Mouse (Mus musculus) heart, postnatal 25 days (tissue): ENCODE measurements at regions not wholly inside any gene's neighbourhood (a gene's known extent, or its start where the extent isn't known, plus 50 kb on each side); places are given as distances from the start of the nearest gene placed in this dataset.

Experiments used
- DNase-seq: peaks from one replicate; pipeline ENCODE4 v3.0.0; 2022; ENCODE audit warnings: low spot score
- intact Hi-C: fragments of 180-260 bp; cut with DNase I; formaldehyde crosslinking; loops from one replicate; pipeline ENCODE4 v1.15.1; 2025

- intact Hi-C loops = no loop called here
- DNase-seq = no peak
These were observed 283.8 kb upstream of the Dph6 start for GRCm38 (mm10) chr2:114938416-114939147.

GRCm38 (mm10) chr2:114966111-114966510 is 311.3 kb upstream of the Dph6 start:
- DNase-seq = no peak
- intact Hi-C loops = no loop called here

GRCm38 (mm10) chr2:114968651-114969050 is 313.9 kb upstream of the Dph6 start:
- intact Hi-C loops = no loop called here
- DNase-seq = no peak

- no peak for DNase-seq
- intact Hi-C loops = no loop called here
These were observed 338.7 kb upstream of the Dph6 start for GRCm38 (mm10) chr2:114993419-114993818.

GRCm38 (mm10) chr2:114993882-114994281 is 339.1 kb upstream of the Dph6 start:
- no peak for DNase-seq
- intact Hi-C loops = no loop called here

- no peak for DNase-seq
- intact Hi-C loops = no loop called here
These were observed 340.1 kb upstream of the Dph6 start for GRCm38 (mm10) chr2:114994691-114995347.

- intact Hi-C loops = no loop called here
- no peak for DNase-seq
These were observed 359.2 kb upstream of the Dph6 start for GRCm38 (mm10) chr2:115013916-115014315.

GRCm38 (mm10) chr2:115026777-115027176 is 372.0 kb upstream of the Dph6 start:
- intact Hi-C loops = no loop called here
- no peak for DNase-seq

GRCm38 (mm10) chr2:115031134-115031533 is 376.4 kb upstream of the Dph6 start:
- DNase-seq = no peak
- intact Hi-C loops = no loop called here

- intact Hi-C loops = no loop called here
These were observed 381.4 kb upstream of the Dph6 start for GRCm38 (mm10) chr2:115036205-115036604.

GRCm38 (mm10) chr2:115042299-115042785 is 387.6 kb upstream of the Dph6 start:
- DNase-seq = no peak
- intact Hi-C loops = no loop called here

More at GRCm38 (mm10) chr2:115036205-115036604, 381.4 kb upstream of the Dph6 start:
- DNase-seq = no peak

GRCm38 (mm10) chr2:115056327-115057070 is 401.7 kb upstream of the Dph6 start:
- intact Hi-C loops = no loop called here
- no peak for DNase-seq

GRCm38 (mm10) chr2:115057200-115057599 is 402.4 kb upstream of the Dph6 start:
- intact Hi-C loops = no loop called here
- no peak for DNase-seq

- DNase-seq = no peak
- intact Hi-C loops = no loop called here
These were observed 412.9 kb upstream of the Dph6 start for GRCm38 (mm10) chr2:115067489-115068163.

- no peak for DNase-seq
- intact Hi-C loops = no loop called here
These were observed 414.9 kb upstream of the Dph6 start for GRCm38 (mm10) chr2:115069704-115070103.

GRCm38 (mm10) chr2:115070123-115070522 is 415.4 kb upstream of the Dph6 start:
- DNase-seq = no peak
- intact Hi-C loops = no loop called here

GRCm38 (mm10) chr2:115070666-115071065 is 415.9 kb upstream of the Dph6 start:
- intact Hi-C loops = no loop called here

GRCm38 (mm10) chr2:115081563-115082291 is 427.0 kb upstream of the Dph6 start:
- DNase-seq = no peak

More at GRCm38 (mm10) chr2:115070666-115071065, 415.9 kb upstream of the Dph6 start:
- DNase-seq = no peak

GRCm38 (mm10) chr2:115082292-115082809 is 427.6 kb upstream of the Dph6 start:
- intact Hi-C loops = no loop called here
- no peak for DNase-seq

More at GRCm38 (mm10) chr2:115081563-115082291, 427.0 kb upstream of the Dph6 start:
- intact Hi-C loops = no loop called here
